Mouse (Mus musculus) testis, adult 2 months (tissue): Measurements from ENCODE around the gene Rpl3.

Experiments used
- CTCF ChIP-seq: fragments of 200-500 bp; IDR thresholded peaks from 2 replicates; pipeline ENCODE4 v1.5.1; 2012; ENCODE audit warnings: low read depth, mild to moderate bottlenecking, inconsistent platforms, low read length, moderate library complexity; ENCODE audit not compliant: control insufficient read depth, insufficient read depth, insufficient replicate concordance
- POLR2A ChIP-seq: fragments of 200-500 bp; IDR thresholded peaks from 2 replicates; pipeline ENCODE4 v1.6.1; 2012; ENCODE audit warnings: low read depth, mild to moderate bottlenecking, inconsistent platforms, low read length, moderate library complexity; ENCODE audit not compliant: control insufficient read depth

GRCm38 (mm10) chr15:80121721-80122325 is 30.2 kb upstream of the Rpl3 start:
- TF ChIP-seq CTCF (no peak), POLR2A (no peak)
